Mouse (Mus musculus): ENCODE measurements at regions not wholly inside any gene's neighbourhood (a gene's known extent, or its start where the extent isn't known, plus 50 kb on each side); places are given as distances from the start of the nearest gene placed in this dataset.

DNA sequence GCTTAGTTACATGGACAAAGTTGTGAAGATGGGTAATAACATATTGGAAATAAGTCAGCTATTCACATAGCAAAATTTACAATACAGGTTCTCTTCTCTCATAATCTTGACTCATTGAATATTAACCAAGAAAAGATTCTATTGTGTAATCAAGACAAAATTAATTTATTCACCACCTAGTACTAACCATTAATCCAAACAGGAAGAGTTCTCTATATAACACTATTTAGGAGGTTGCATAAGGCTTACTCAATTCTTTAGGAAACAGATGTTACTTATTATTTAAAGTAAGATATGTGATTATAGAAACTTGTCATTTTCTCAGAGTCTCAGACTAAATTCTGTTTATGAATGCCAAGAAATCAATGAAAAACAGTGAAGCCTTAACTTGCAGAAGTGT, 600.4 kb upstream of the Tusc1 start:
- no peak for DNase-seq (ENCODE audit: low spot score)

DNA sequence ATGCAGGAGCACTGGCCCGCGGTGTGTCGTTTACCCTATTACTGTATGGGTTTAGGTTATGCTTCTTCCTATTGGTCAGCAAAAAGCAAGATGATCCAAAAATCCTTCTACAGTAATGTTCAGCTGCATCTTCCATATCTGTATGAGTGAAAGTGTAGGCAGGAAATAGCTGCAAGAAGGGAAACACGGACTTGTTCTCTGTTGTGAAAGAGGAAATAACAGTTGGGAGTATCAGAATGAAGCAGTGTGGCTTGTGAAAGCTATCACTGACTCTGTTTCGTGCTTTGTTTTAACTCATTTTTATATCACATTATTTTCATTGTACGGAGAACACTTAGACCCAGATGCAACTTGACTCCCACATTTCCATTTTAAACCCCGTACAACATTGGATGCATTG, 591.8 kb upstream of the Tusc1 start:
- no peak for DNase-seq (ENCODE audit: low spot score)

GRCm38 (mm10) chr4:93924402-93924801, 589.1 kb upstream of the Tusc1 start:
- no peak for DNase-seq (ENCODE audit: low spot score)

- DNase-seq (ENCODE audit: low spot score) = no peak
Measured at GRCm38 (mm10) chr4:93886631-93887030, 551.3 kb upstream of the Tusc1 start.

DNA sequence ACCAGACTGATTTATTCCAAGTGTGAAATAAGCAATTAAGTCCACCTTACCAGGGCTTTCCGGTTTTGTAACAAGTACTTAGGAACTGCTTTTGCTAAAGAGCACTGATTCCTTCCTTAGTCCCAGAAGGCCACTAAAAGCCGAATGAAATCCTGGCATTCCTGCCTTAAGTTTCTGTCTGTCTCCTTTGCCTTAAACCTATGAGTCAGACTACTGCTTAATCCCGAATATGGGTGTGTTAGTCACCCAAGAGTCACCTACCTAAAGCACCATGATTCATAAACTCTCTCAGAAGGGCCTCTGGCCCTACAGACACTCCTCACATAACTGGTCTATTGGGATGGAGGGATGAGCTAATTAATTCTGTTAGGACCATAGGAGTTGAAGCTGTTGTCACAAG, 546.0 kb upstream of the Tusc1 start:
- no peak for DNase-seq (ENCODE audit: low spot score)

DNA sequence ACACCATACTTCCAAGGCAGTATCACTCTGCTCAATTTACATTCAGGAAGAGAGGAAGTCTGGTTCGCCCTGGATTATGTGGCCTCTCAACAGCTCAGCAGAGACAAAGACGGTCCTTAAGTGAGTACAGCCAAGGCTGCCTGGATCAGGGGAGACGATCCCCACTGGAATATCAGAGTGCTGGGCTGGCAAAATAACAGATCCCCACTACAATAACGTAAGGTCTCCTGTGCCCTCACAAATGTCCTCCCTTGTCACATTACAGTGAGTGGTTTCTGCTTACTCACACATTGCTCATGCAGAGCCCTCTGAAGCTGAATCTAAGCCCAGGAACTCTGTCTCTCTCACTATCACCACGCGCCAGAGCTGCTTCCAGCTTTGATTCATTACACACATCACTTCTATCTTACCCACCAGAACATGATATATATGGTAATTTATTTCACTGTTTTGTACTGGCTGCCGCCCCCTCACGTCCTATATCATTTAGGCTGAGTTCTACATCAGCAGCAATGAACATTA, 544.1 kb upstream of the Tusc1 start:
- DNase-seq (ENCODE audit: low spot score) = no peak

- no peak for DNase-seq (ENCODE audit: low spot score)
Measured at GRCm38 (mm10) chr4:93873271-93873670, 538.0 kb upstream of the Tusc1 start.

DNA sequence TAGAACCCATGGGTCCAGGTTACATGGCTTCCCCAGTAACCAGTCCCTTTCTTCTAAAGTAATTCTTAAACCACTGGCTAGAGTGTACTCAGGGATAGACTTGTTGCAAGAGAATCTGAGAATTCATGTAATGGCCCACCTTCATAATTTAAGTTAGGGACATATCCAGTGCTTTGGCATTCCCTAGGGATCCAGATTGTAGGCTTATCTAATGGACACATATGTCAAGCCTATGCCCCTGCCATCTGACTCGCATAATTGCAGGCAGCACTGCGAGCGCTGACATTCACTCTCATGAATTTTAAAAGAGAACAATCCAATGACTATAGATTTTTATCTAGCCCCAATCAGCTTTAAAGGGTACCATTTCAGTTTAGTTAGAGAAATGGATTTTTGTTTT, 518.1 kb upstream of the Tusc1 start:
- DNase-seq (ENCODE audit: low spot score) = no peak

- no peak for DNase-seq (ENCODE audit: low spot score)
Measured at GRCm38 (mm10) chr4:93849178-93849577, 513.9 kb upstream of the Tusc1 start.

DNA sequence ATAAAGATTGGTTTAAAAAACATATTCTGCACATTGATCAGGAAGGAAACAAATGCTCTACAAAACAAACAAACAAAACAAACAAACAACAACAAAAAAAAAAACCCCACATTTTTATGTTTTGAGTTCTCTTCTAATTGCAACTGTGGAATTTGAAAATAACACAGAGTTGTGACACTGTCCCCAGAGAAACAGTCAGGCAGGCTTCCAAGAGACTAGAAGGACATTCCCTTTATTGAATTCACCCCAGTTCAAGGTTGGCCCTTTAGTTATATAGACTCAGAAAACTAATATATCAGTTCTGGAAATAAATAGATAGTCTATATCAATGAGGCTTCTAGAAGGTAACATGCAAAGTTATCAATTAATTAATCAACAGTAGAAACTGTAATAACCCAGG, 495.4 kb upstream of the Tusc1 start:
- DNase-seq (ENCODE audit: low spot score) = no peak

DNA sequence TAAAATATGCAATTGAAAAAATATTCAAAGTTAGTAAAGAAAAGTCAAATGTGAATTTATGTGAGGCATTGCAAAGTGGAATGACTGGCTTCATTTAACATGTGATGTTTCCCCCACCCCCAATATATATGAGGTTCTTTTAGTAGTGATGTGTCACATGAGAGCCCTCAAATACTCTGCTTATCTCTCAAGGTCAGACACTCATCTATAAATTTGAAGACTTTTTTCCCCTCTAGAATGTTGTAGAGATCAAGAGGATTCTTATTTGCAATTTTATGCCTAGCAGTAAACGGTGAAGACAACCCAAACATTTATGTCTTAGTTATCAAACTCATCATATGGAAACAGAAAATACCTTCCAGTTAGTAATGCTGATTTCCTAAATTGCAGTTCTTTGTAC, 457.8 kb upstream of the Tusc1 start:
- no peak for DNase-seq (ENCODE audit: low spot score)

DNA sequence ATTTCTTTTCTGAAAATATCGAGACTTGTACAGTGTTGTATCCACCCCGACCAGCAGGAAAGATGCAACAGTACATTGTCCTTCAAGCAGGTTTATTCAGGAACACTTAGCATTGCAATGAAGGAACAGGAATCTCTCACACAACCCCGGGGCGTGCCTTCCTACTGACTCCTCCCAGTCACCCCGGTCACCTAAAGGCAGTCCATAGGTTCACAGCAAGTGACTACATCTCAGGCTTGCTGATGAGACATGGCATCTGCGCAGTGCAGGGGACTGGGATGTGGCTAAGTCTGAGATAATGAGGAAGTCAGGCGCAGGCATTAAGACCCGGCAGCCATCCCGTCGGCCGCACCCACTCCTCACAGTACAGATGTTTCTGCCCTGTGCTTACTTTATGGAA, 454.8 kb upstream of the Tusc1 start:
- DNase-seq (ENCODE audit: low spot score) = no peak

- no peak for DNase-seq (ENCODE audit: low spot score)
Measured at GRCm38 (mm10) chr4:93754497-93754896, 419.2 kb upstream of the Tusc1 start.

- DNase-seq (ENCODE audit: low spot score) = peak; percentile 50
Measured at GRCm38 (mm10) chr4:93746326-93746725, 411.0 kb upstream of the Tusc1 start.

DNA sequence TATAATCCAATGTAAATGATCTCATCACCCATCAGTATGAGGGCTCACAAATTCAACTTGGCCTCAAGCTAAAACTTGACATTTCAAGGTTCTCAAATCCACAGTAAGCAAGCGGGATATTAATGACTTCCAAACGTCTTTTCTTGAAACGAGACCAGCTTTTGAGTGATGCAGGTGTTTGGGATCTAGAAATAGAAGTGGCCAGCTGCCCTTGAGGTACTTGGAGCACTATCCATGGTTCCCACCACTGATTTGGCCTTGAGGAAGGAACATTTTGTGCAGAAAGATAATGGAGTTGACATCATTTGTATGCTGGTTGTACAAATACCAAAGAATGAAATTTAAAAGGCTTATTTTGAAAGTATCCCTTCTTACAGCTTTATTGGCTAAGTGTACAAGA, 378.4 kb upstream of the Tusc1 start:
- no peak for DNase-seq (ENCODE audit: low spot score)

DNA sequence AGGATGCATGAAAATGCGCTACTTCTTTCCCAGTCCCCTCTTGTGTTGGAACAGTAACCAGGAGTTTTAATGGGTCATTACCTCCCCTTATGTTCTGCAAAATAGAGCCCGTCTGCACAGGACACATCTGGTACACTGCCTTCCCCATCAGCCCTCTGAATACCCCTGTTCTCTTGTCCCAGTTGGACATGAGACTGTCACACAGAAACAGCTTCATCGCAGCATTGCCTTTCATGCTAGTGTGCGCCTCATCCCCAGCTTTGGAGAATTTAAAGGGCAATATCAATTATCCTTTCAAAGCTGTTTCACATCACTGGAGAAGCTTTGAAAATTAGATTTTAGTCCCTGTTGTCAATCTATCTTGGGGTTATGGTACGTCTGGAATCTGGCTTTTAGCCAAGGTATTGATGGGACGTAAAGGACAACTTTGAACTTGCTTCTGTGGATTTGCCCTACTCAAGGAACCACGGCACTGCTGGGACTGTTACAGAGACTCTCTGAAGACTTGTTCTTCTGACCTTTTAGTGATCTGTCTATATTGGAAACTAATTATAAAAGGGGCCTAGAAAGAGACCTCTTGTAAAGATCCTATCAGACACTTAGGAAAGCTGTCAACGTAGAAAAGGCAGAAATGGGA, 341.2 kb upstream of the Tusc1 start:
- no peak for DNase-seq (ENCODE audit: low spot score)

- DNase-seq (ENCODE audit: low spot score) = no peak
Measured at GRCm38 (mm10) chr4:93675739-93676402, 340.6 kb upstream of the Tusc1 start.

GRCm38 (mm10) chr4:93669050-93669449, 333.7 kb upstream of the Tusc1 start:
- no peak for DNase-seq (ENCODE audit: low spot score)

DNA sequence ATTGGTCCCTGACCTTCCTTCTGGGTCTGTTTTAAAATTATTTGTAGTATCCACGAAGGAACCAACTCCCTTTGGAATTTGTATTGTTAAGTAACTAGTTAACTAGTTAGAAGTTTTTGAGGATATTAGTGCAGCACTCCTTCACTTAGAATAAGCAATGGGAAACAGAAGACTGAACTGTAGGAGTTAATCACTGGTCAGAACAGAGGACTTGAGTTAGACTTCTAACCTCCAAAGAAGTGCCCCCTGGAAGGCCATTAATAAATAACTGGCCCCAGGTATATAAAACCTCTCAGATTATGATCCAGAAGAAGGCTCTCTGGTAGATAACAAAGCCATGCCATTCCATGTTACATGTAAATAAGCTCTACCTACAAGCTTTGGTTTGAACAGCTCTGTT, 329.0 kb upstream of the Tusc1 start:
- no peak for DNase-seq (ENCODE audit: low spot score)

DNA sequence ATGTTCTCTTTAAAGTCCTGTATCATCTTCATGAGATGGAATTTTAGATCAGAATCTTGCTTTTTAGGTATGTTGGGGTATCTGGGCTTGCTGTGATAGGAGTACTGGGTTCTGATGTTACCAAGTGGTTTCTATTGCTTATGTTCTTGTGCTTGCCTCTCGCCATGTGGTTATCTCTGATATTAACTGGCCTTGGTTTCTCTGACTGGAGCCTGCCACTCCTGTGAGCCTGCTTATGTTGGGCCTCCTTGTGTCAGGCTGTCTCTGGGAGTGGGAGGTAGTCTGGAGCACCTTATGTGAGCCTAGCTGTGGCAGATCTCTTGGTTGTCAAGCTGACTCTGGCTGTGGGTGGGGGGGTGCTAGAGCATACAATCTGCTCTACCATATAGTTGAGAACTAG, 302.9 kb upstream of the Tusc1 start:
- no peak for DNase-seq (ENCODE audit: low spot score)

DNA sequence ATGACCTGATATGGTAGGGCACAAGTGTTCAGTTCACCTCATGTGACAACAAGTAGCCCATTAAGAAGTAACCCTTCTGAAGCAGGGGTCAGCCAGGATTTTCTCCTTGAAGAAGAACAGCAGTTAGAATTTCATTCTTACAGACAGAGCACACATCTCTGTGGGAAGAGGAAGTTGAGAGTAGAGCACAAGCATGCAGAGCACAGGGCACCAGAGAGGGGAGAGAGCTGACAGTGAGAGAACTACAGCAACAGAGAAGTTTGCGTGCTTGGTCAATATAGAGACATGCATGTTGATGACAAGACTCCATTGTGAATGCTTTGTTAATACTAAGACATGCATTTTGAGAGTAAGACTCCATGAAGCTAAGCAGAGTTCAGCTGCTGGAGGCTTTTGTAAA, 263.2 kb upstream of the Tusc1 start:
- DNase-seq (ENCODE audit: low spot score) = no peak

GRCm38 (mm10) chr4:93584328-93584727, 249.0 kb upstream of the Tusc1 start:
- DNase-seq (ENCODE audit: low spot score) = no peak

DNA sequence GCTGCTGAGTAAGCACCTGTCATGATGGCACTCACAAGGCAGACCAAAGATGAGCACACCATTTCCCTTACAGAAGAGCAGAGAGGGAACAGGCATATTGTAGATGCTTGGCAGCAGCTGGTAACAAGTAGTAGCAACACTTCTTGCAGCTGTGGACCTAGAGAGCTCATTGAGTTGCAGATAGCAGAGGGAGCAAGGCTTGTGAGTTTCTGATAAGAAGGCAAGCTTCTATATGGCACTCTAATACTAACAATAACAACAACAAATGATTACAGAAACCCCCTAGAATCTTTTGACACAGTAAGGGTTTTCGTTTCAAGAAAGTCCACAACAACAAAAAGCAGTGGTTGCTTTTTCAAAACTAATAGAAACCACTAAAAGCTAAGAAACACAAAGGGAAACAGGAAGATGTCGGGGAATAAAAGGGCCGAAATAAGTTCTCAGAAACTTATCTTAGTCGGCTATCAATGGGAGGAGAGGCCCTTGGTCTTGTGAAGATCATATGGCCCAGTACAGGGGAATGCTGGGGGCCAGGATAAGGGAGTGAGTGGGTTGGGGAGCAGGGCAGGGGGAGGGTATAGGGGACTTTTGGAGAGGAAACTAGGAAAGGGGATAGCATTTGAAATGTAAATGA, 248.5 kb upstream of the Tusc1 start:
- no peak for DNase-seq (ENCODE audit: low spot score)

DNA sequence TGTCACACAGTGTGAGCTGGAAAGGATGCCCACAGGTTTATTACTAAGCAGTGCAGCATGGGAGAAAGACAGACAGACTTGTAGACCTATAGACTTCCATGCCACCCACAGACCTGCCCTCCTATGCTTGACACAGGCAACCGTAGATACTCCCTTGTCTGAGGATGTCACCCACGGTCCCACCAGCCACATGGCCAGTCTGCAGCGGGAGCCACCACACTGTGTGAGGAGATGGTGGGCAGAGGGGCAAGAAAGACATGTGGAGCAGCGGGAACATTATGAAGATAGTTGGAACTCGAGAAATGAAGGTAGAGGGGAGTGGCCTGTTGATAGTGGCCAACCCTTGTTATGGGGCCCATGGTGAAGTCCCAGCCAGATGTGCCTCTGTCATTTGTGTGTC, 244.0 kb upstream of the Tusc1 start:
- DNase-seq (ENCODE audit: low spot score) = no peak
